In the genomic region with DNA sequence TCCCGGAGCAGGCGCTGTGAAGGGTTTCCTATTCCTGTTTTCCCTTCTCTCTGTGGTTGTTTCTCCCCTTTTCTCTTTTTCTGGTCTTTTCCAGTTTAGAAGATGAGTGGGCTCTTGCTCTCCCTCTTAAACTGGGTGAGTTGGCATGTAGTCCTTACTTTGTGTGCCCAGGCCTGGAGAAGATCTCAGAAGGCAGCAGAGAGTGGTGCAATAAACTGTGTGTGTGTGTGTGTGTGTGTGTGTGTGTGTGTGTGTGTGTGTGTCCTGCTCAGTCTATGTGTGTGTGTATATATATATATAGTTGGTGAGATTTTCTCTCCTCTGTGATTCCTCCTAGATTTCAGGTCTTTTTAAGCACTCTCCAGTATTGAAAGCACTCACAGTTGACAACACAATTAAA, we compare ENCODE assay signal across 10 mouse cellular contexts. TPM values are rescaled to one million over a fixed set of nuclear protein-coding genes. Genes with fewer than 3 reads are reported as not detected.
DNase-seq lines count a peak whose midpoint lies in the region; ATAC-seq and TF ChIP-seq lines count a peak whose summit lies in the region.
"Had no signal": no experiment of that assay in that cellular context is flagged by ENCODE, and none has a peak within 500 bp of the region (broad histone marks: within the 10 kb centered on the region; RNA-seq: fewer than 3 reads in every experiment).

No protein-coding gene starts in this region.

- no peak for ATAC-seq in heart, embryonic 12.5 days (ENCODE audit: insufficient number of reproducible peaks, low FRiP score)
- ATAC-seq in liver, postnatal 0 days: no peak
- no peak for ATAC-seq in megakaryocyte progenitor cell, adult 5-6 weeks (replicated peaks; ENCODE audit: poor library complexity)

- no peaks in the 10 kb centered on the region for H3K36me3 ChIP-seq in heart, embryonic 12.5 days
- no peaks in the 10 kb centered on the region for H3K36me3 ChIP-seq in ES-E14 (ENCODE audit: control insufficient read depth, insufficient read depth, low read length, poor library complexity, severe bottlenecking)
- H3K36me3 ChIP-seq in hindbrain, embryonic 10.5 days: no peaks in the 10 kb centered on the region
- H3K36me3 ChIP-seq in liver, postnatal 0 days (replicated peaks; ENCODE audit: insufficient read depth, low read length): no peaks in the 10 kb centered on the region

- peaks cover 31% of the 10 kb centered on the region for H3K27me3 ChIP-seq in heart, embryonic 12.5 days (replicated peaks)
- peaks cover 16% of the 10 kb centered on the region; the same call in 1 of the 2 replicates for H3K27me3 ChIP-seq in hindbrain, embryonic 10.5 days (ENCODE audit: insufficient read depth, poor library complexity, severe bottlenecking)
- peaks cover 18% of the 10 kb centered on the region for H3K27me3 ChIP-seq in liver, postnatal 0 days (ENCODE audit: insufficient read depth, low read length)

- H3K9me3 ChIP-seq in heart, embryonic 12.5 days (replicated peaks): no peaks in the 10 kb centered on the region
- H3K9me3 ChIP-seq in ES-E14 (ENCODE audit: control insufficient read depth, insufficient read depth, low read depth, low read length): no peaks in the 10 kb centered on the region
- no peaks in the 10 kb centered on the region for H3K9me3 ChIP-seq in hindbrain, embryonic 10.5 days
- no peaks in the 10 kb centered on the region for H3K9me3 ChIP-seq in liver, postnatal 0 days (ENCODE audit: low read length)
- H3K9me3 ChIP-seq: megakaryocyte, embryonic 14.5 days had no signal

- H3K9ac ChIP-seq in heart, embryonic 12.5 days: peak overlapping the region; percentile 57
- H3K9ac ChIP-seq in ES-E14 (ENCODE audit: insufficient read depth, low read depth, low read length, poor library complexity, severe bottlenecking): peak overlapping the region; percentile 66
- H3K9ac ChIP-seq in liver, postnatal 0 days (replicated peaks): no peak overlapping the region

- peak overlapping the region; percentile 62 for H3K4me3 ChIP-seq in heart, embryonic 12.5 days
- H3K4me3 ChIP-seq in ES-E14 (ENCODE audit: insufficient read depth in 1 of 2, low read depth in 1 of 2, low read length in 2 of 2, poor library complexity in 1 of 2, severe bottlenecking in 1 of 2): peak overlapping the region; percentile 64 to 86
- H3K4me3 ChIP-seq in hindbrain, embryonic 10.5 days: peak overlapping the region; percentile 83
- peak overlapping the region; percentile 44 for H3K4me3 ChIP-seq in liver, postnatal 0 days (ENCODE audit: low read depth, low read length)

- 0% methylated on average over 2 of the region's 2 CpGs for WGBS in heart, embryonic 12.5 days
- WGBS in hindbrain, embryonic 10.5 days: 0% methylated on average over 2 of the region's 2 CpGs
- WGBS in liver, postnatal 0 days (ENCODE audit: insufficient replicate concordance): 5% methylated on average over 2 of the region's 2 CpGs

- H3K4me2 ChIP-seq in heart, embryonic 12.5 days: peak overlapping the region; percentile 95
- H3K4me2 ChIP-seq in liver, postnatal 0 days (ENCODE audit: low read depth, low read length): peak overlapping the region; percentile 58

- no peak for DNase-seq in heart, postnatal 36 days
- DNase-seq in ES-E14 (ENCODE audit: low read depth, low spot score): peak; percentile 7
- DNase-seq in hindbrain, embryonic 10.5 days (ENCODE audit: low spot score): no peak
- DNase-seq in liver, postnatal 0 days: no peak
- no peak for DNase-seq in adrenal gland, adult 8-10 months
- DNase-seq in spleen, postnatal 36 days (ENCODE audit: low spot score in 2 of 2): no peak
- DNase-seq: gastrocnemius, postnatal 36 days had no signal

- H3K27ac ChIP-seq in heart, embryonic 12.5 days (ENCODE audit: poor library complexity, severe bottlenecking): no peak overlapping the region
- H3K27ac ChIP-seq in ES-E14 (ENCODE audit: insufficient read depth, low read depth, low read length, poor library complexity, severe bottlenecking): no peak overlapping the region
- H3K27ac ChIP-seq in hindbrain, embryonic 10.5 days: peak overlapping the region; percentile 88
- H3K27ac ChIP-seq in liver, postnatal 0 days (ENCODE audit: low read depth): no peak overlapping the region

- H3K4me1 ChIP-seq in heart, embryonic 12.5 days (replicated peaks): 0 out of 2 replicates have a peak, but pooled peaks cover 3% of the 10 kb centered on the region
- H3K4me1 ChIP-seq in ES-E14 (ENCODE audit: control insufficient read depth in 2 of 2, insufficient read depth in 2 of 2, low read length in 2 of 2, poor library complexity in 1 of 2): no peaks in the 10 kb centered on the region
- H3K4me1 ChIP-seq in hindbrain, embryonic 10.5 days (replicated peaks): peaks cover 14% of the 10 kb centered on the region
- no peaks in the 10 kb centered on the region for H3K4me1 ChIP-seq in liver, postnatal 0 days (ENCODE audit: insufficient read depth)

- intact Hi-C loops in heart, postnatal 36 days (cut with DNase I): no loop called here

- no peak for TF ChIP-seq CTCF in liver, postnatal 0 days (IDR thresholded peaks at IDR 0.05; ENCODE audit: low read depth)

- in situ Hi-C loops in ES-E14 (cut with MboI; ENCODE audit: low sequenced_read_pairs in 2 of 2, unreplicated experiment in 2 of 2): no loop called here

- no peak for TF ChIP-seq EP300 in liver, postnatal 0 days (IDR thresholded peaks at IDR 0.05; ENCODE audit: low read depth)

TF ChIP-seq in ES-E14, 5 proteins besides CTCF, POLR2A, EP300 and RAD21:
- TF ChIP-seq ZC3H11A (IDR thresholded peaks at IDR 0.05; ENCODE audit: borderline replicate concordance, low read depth, low read length): no peak
TF ChIP-seq in ES-E14: peak in this region for 0.

RNA-seq across cellular contexts. Expression of a gene that starts 0.5 kb away (rescaled TPM):
- polyA plus RNA-seq in heart, embryonic 12.5 days (2016; fragmentation: Nextera tagmentation; extraction: Ambion mirVana): 0.97 and 1.3 TPM in 2 replicates
- total RNA-seq in heart, postnatal 36 days (2021): under 1 TPM; 0.22 to 0.25 TPM
- 0.09 TPM in 1 of 2 replicates, not detected in the other for total RNA-seq in ES-E14 (2012; rRNA removed)
- polyA plus RNA-seq in hindbrain, embryonic 10.5 days (2016; fragmentation: Nextera tagmentation; extraction: Ambion mirVana): 4.3 and 5.6 TPM in 2 replicates
- polyA plus RNA-seq in liver, postnatal 0 days (2015; fragmentation: Nextera tagmentation; extraction: Ambion mirVana): 0.12 and 0.20 TPM in 2 replicates
- under 1 TPM; 0.23 to 0.52 (median 0.44) TPM for total RNA-seq in adrenal gland, adult 8-10 months (2022)
- total RNA-seq in megakaryocyte progenitor cell, adult 5-6 weeks (2015): not detected in 2 replicates
- total RNA-seq in megakaryocyte progenitor cell, adult 5-6 weeks (2017): not detected in 2 replicates
